Mouse (Mus musculus) heart, embryonic 14.5 days (tissue): ENCODE measurements at regions not wholly inside any gene's neighbourhood (a gene's known extent, or its start where the extent isn't known, plus 50 kb on each side); places are given as distances from the start of the nearest gene placed in this dataset.
"Not testable (repeated sequence)": the region's sequence is repeated elsewhere in the genome, so short reads cannot be mapped to it uniquely, and the experiment has no call there.

ENCODE experiments used
- ATAC-seq: fragments of 200-750 bp; cut with Nextera tagmentation; 2 replicates; pipeline ENCODE4 v1.8.0; 2017; ENCODE audit warnings: low read depth, moderate TSS enrichment; ENCODE audit not compliant: insufficient number of reproducible peaks, insufficient read depth, low FRiP score
- H3K27ac ChIP-seq, 2 experiments: fragments of 200-500 bp in 1 of 2; fragments of 300-500 bp in 1 of 2; sonication (generic) in 1 of 2; replicated peaks in 1 of 2; 2 replicates each; pipeline ENCODE4 v1.5.1; 2012 to 2014; ENCODE audit warnings: low read depth in 2 of 2, low read length in 2 of 2, control low read depth in 1 of 2, mild to moderate bottlenecking in 1 of 2, mixed read lengths in 1 of 2; ENCODE audit not compliant: control insufficient read depth in 1 of 2, insufficient read depth in 1 of 2
- H3K27me3 ChIP-seq: fragments of 300-500 bp; sonication (generic); 2 replicates; pipeline ENCODE4 v1.6.1; 2014; ENCODE audit warnings: mild to moderate bottlenecking, low read length, control low read depth; ENCODE audit not compliant: control insufficient read depth, insufficient read depth
- H3K36me3 ChIP-seq: fragments of 300-500 bp; sonication (generic); 2 replicates; pipeline ENCODE4 v1.6.1; 2014; ENCODE audit warnings: mild to moderate bottlenecking, control low read depth, low read length, mixed read lengths; ENCODE audit not compliant: control insufficient read depth, insufficient read depth
- H3K4me1 ChIP-seq, 2 experiments: fragments of 200-500 bp in 1 of 2; fragments of 300-500 bp in 1 of 2; sonication (generic) in 1 of 2; 2 replicates each; pipeline ENCODE4 v1.6.1; 2012 to 2014; ENCODE audit warnings: low read length in 2 of 2, control low read depth in 1 of 2, mixed read lengths in 1 of 2; ENCODE audit not compliant: control insufficient read depth in 2 of 2, insufficient read depth in 2 of 2
- H3K4me2 ChIP-seq: fragments of 300-500 bp; sonication (generic); 2 replicates; pipeline ENCODE4 v1.6.1; 2014; ENCODE audit warnings: mild to moderate bottlenecking, low read length
- H3K4me3 ChIP-seq, 2 experiments: fragments of 200-500 bp in 1 of 2; fragments of 300-500 bp in 1 of 2; sonication (generic) in 1 of 2; 2 replicates each; pipeline ENCODE4 v1.5.1; 2012 to 2014; ENCODE audit warnings: low read length in 2 of 2, mild to moderate bottlenecking in 2 of 2, control low read depth in 1 of 2, low read depth in 1 of 2, moderate library complexity in 1 of 2; ENCODE audit not compliant: control insufficient read depth in 1 of 2, insufficient read depth in 1 of 2
- H3K9ac ChIP-seq: fragments of 300-500 bp; sonication (generic); 2 replicates; pipeline ENCODE4 v1.6.1; 2014; ENCODE audit warnings: mild to moderate bottlenecking, low read length
- H3K9me3 ChIP-seq: fragments of 300-500 bp; sonication (generic); 2 replicates; pipeline ENCODE4 v1.6.1; 2016; ENCODE audit warnings: low read length, control low read depth; ENCODE audit not compliant: control insufficient read depth
- WGBS: fragments of 180-500 bp; shearing (Covaris S2); extraction: QIAGEN DNeasy Blood & Tissue Kit; methylation state at CpG from one replicate; pipeline ENCODE4 v1.1.7; 2014; 5-methylcytosine and 5-hydroxymethylcytosine counted together

DNA sequence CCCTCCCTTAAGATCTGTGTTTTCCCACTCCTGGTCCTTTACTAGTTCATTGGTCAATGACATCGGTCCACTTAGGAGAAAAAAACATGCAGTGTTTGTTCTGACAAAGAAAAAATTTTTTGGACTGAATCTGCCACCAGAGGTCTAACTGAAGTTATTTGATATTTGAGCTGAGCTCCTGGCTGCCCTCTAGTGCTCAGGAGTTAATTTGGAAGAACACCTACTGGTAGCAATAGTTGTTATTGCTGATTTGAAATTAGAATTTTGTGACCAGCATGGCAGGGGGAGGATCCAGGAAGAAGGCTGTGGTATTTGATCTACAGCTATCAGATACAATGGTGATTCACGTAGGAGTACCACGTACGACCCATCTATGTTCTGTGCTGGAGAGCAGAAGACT lies 777.7 kb upstream of the Olfr1507 start:
- H3K36me3 ChIP-seq, H3K9me3 ChIP-seq, H3K9ac ChIP-seq, H3K27me3 ChIP-seq, H3K4me3 ChIP-seq, ATAC-seq, H3K4me1 ChIP-seq, H3K27ac ChIP-seq, H3K4me2 ChIP-seq: not testable (repeated sequence)
- WGBS, result 82% methylated on average over 3 of the region's 4 CpGs

DNA sequence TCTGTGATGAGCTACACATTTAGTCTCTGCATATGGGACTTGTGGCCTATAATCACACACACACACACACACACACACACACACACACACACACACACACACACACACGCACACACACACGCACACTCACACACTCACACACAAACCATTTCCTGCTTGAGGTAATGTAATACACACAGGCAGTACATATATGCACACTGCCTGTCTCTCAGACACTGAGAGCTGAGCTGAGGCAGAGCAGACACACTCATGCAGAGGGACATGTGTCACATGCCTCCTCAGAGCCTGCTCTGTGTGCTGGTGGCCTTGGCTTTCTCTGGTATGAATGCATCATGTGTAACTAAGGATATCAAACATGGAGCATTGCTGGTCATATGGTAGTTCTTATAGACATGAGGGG lies 772.1 kb upstream of the Olfr1507 start:
- not testable (repeated sequence) for H3K27me3 ChIP-seq, H3K4me1 ChIP-seq, H3K4me2 ChIP-seq, H3K9me3 ChIP-seq, H3K27ac ChIP-seq, ATAC-seq, H3K4me3 ChIP-seq, H3K36me3 ChIP-seq, H3K9ac ChIP-seq
- 72% methylated on average over 2 of the region's 2 CpGs for WGBS

DNA sequence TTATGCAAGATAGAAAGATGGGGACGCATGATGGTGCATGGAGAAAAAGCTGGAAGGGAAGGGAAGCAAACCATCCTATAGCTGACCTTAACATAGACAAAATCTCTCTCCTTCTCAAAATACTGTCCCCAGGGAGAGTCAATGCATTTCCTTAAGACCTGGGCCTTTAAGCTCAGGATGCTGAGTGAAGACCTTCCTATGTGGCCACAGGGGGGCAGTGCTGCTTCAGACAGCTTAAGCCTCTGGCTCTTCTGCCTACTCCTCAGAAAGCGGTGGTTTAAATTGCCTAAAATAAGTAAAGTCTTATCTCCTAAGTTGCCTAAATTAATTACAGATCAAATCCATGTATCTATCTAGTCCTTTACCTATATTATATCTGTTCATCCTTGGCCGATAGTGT lies 760.4 kb upstream of the Olfr1507 start:
- H3K4me3 ChIP-seq, H3K9ac ChIP-seq, ATAC-seq, H3K27me3 ChIP-seq, H3K27ac ChIP-seq, H3K4me1 ChIP-seq, H3K36me3 ChIP-seq, H3K4me2 ChIP-seq, H3K9me3 ChIP-seq: not testable (repeated sequence)
- no CpG with 5 or more reads among the region's 3 CpGs for WGBS

DNA sequence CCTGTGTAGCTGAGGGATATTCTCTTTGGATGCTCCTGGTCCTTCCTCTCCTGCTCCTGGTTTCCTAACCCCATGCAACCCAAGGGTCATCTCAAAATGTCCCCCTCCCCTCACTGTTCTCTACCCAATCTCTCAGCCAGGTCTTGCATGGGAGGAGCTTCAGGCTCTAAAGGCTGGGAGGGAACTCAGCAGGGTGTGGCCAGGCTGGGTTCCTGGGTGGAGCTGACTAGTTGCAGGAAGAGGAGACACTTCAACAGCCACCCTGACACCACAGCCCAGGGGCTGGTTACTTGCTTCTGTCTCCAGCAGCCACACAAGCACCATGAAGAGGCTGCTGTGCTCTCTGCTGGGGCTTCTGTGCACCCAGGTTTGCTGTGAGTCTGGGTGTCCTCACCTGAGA lies 757.9 kb upstream of the Olfr1507 start:
- H3K36me3 ChIP-seq, ATAC-seq, H3K4me1 ChIP-seq, H3K9ac ChIP-seq, H3K27me3 ChIP-seq, H3K4me2 ChIP-seq, H3K27ac ChIP-seq, H3K4me3 ChIP-seq, H3K9me3 ChIP-seq: not testable (repeated sequence)

DNA sequence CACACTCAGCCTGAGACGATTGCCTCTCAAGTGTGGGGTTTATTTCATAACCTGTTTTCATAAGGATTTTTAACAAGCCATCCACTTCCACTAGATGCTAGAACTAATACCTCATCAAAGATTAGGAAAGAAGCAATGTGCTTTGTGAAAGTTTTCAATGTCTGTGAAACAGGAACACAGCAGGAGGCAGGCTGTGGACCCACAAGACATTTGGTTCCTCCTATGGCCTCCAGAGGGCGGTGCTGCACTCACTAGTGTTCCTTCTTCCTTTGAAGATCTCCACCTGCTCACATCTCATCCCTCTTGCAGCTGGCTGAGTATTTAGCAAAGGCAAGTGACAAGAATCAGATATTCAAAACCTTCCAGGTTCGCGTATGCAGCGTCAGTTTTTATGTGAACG lies 735.6 kb upstream of the Olfr1507 start:
- not testable (repeated sequence) for H3K4me1 ChIP-seq, H3K4me3 ChIP-seq, H3K36me3 ChIP-seq, H3K9ac ChIP-seq, H3K9me3 ChIP-seq, H3K27ac ChIP-seq, H3K4me2 ChIP-seq, H3K27me3 ChIP-seq, ATAC-seq
- WGBS, result no CpG with 5 or more reads among the region's 6 CpGs

DNA sequence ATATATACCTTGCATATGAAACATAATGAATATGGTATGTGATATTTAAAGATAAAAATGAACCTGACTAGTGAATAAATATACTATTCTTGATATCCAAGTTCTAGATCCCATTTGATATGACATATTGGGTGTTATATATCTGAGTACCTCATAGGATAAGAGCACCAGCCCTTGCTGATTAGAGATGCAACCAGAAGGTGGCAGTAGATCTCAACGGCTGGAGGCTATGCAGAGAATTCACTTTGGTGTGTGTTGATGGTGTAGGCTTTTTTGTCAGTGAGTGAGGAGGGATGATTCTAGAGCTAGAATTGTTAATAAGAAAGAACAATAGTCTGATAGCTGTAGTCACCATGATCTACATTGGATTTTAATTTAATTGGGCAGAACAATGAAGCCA lies 729.2 kb upstream of the Olfr1507 start:
- ATAC-seq, H3K4me3 ChIP-seq, H3K4me1 ChIP-seq, H3K9ac ChIP-seq, H3K4me2 ChIP-seq, H3K9me3 ChIP-seq, H3K36me3 ChIP-seq, H3K27me3 ChIP-seq, H3K27ac ChIP-seq: not testable (repeated sequence)
- no CpG with 5 or more reads among the region's 1 CpGs for WGBS

DNA sequence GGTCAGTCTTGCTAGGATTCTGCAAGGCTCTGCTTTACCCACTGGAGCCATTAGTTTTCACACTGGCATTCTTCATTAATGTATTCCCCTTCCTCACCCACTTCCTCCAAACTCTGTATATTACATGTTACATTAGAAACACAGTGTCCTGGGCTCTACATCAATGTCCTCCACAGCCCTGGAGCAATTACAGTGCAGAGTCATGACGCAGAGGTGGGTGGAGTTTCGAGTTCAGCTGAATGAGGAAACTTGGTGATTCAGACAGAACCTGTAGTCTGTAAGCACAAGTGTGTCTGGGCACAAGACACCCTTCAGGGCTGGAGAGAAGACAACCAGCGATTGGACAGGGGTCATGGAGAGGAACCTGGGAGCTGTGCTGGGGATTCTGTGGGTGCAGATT lies 715.0 kb upstream of the Olfr1507 start:
- H3K36me3 ChIP-seq, H3K4me3 ChIP-seq, H3K27ac ChIP-seq, H3K9me3 ChIP-seq, H3K27me3 ChIP-seq, ATAC-seq, H3K4me1 ChIP-seq, H3K4me2 ChIP-seq, H3K9ac ChIP-seq: not testable (repeated sequence)
- no CpG with 5 or more reads among the region's 3 CpGs for WGBS

DNA sequence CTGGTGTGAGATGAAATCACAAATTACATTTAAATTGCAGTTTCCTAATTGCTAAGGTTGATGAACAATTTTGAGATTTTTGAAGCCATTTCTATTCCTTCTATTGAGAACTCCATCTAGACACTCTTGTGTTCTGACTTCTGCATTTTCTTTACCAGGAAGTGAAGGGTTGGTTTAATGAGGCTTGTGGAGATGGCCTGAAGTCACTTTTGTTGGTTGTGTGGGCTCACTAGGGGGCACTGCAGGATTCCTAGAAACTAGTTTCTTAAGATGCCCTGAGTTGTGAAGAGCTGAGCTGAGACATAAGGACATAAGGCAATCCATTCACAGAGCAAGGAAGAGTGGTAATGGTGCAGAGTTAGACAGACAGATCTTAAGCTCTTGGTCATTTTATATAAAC lies 713.7 kb upstream of the Olfr1507 start:
- not testable (repeated sequence) for H3K9me3 ChIP-seq, H3K4me1 ChIP-seq, H3K4me3 ChIP-seq, H3K4me2 ChIP-seq, H3K27me3 ChIP-seq, H3K36me3 ChIP-seq, H3K9ac ChIP-seq, ATAC-seq, H3K27ac ChIP-seq
